Mouse (Mus musculus): Measurements from ENCODE around the gene Kif16b. TPM values are rescaled to one million over a fixed set of nuclear protein-coding genes. Genes with fewer than 3 reads are reported as not detected.

Gene Kif16b
- polyA plus RNA-seq, 1 experiment from 2014 or later, result 10.1 TPM

GRCm38 (mm10) chr2:142629523-142630312, 271.6 kb downstream of the Kif16b start:
- Histone ChIP-seq H3K9ac (no peak overlapping the region), H3K4me1 (no peaks in the 10 kb centered on the region), H3K27me3 (no peaks in the 10 kb centered on the region), H3K4me3 (no peak overlapping the region), H3K36me3 (no peaks in the 10 kb centered on the region), H3K27ac (no peak overlapping the region), H3K4me2 (no peak overlapping the region), H3K9me3 (no peaks in the 10 kb centered on the region)
- 55% methylated on average over 2 of the region's 2 CpGs for WGBS
- no peak for ATAC-seq (ENCODE audit: insufficient number of reproducible peaks, low FRiP score, low TSS enrichment, low read depth)

DNA sequence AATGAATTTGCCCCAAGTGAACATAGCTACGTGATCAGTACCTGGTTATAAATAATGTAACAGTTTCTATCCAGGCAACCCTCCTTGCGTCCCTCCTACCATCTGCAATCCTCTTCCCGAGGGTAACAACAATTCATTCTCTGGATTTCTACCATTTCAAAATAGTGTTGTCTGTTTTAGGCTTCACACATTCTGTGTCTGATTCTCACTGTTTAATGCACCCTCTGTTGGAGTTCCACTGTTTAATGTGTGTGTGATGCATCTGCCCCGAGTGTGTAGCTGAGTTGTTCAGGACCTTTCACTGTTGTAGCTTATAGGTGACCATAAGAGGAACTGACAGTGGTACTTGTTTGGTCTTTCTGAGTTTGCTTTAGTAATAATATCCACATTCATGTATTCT, 275.6 kb downstream of the Kif16b start:
- H3K27me3 ChIP-seq, result no peaks in the 10 kb centered on the region
- H3K4me3 ChIP-seq, result no peak overlapping the region
- no peak overlapping the region for H3K4me2 ChIP-seq
- ATAC-seq (ENCODE audit: insufficient number of reproducible peaks, low FRiP score, low TSS enrichment, low read depth), result no peak
- 80% methylated on average over 4 of the region's 4 CpGs for WGBS
- H3K9ac ChIP-seq, result no peak overlapping the region
- H3K4me1 ChIP-seq, result no peaks in the 10 kb centered on the region
- no peak overlapping the region for H3K27ac ChIP-seq
- no peaks in the 10 kb centered on the region for H3K9me3 ChIP-seq
- H3K36me3 ChIP-seq, result no peaks in the 10 kb centered on the region

DNA sequence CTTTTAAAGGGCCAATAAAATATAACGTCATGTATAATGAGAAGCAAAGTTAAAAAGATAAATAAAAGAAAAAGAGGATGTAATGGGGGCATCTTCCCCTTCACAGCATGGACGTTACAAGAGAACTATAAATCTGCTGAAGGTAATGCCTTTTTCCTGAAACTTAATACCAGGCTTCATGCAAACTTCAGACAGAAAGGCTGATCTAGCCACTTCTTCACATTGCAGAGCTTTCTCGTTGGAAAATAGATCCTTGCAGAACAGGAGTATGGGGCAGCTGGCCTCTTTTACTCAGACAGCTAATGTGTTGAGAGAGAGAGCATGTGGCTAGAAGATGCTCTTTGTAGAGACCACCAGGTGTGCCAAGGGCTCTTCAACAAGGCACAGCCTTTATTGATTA, 276.2 kb downstream of the Kif16b start:
- Histone ChIP-seq H3K4me2 (no peak overlapping the region), H3K9me3 (no peaks in the 10 kb centered on the region), H3K4me3 (no peak overlapping the region), H3K4me1 (no peaks in the 10 kb centered on the region), H3K9ac (no peak overlapping the region), H3K27me3 (no peaks in the 10 kb centered on the region), H3K27ac (no peak overlapping the region), H3K36me3 (no peaks in the 10 kb centered on the region)
- no peak for ATAC-seq (ENCODE audit: insufficient number of reproducible peaks, low FRiP score, low TSS enrichment, low read depth)
- 20% methylated on average over 3 of the region's 3 CpGs for WGBS

GRCm38 (mm10) chr2:142624254-142624653, 277.1 kb downstream of the Kif16b start:
- H3K4me3 ChIP-seq, result no peak overlapping the region
- no peak overlapping the region for H3K9ac ChIP-seq
- H3K27ac ChIP-seq, result no peak overlapping the region
- no peaks in the 10 kb centered on the region for H3K27me3 ChIP-seq
- H3K4me1 ChIP-seq, result no peaks in the 10 kb centered on the region
- H3K36me3 ChIP-seq, result peaks cover 2% of the 10 kb centered on the region; the same call in 1 of the 2 replicates
- ATAC-seq (ENCODE audit: insufficient number of reproducible peaks, low FRiP score, low TSS enrichment, low read depth), result no peak
- 81% methylated on average over 2 of the region's 2 CpGs for WGBS
- H3K9me3 ChIP-seq, result no peaks in the 10 kb centered on the region
- no peak overlapping the region for H3K4me2 ChIP-seq

GRCm38 (mm10) chr2:142621152-142621551, 280.2 kb downstream of the Kif16b start:
- Histone ChIP-seq H3K9me3 (no peaks in the 10 kb centered on the region), H3K4me1 (no peaks in the 10 kb centered on the region), H3K27ac (no peak overlapping the region), H3K9ac (no peak overlapping the region), H3K4me2 (no peak overlapping the region), H3K4me3 (no peak overlapping the region), H3K27me3 (no peaks in the 10 kb centered on the region), H3K36me3 (peaks cover 3% of the 10 kb centered on the region; the same call in 1 of the 2 replicates)
- no peak for ATAC-seq (ENCODE audit: insufficient number of reproducible peaks, low FRiP score, low TSS enrichment, low read depth)
- 91% methylated on average over 4 of the region's 4 CpGs for WGBS

DNA sequence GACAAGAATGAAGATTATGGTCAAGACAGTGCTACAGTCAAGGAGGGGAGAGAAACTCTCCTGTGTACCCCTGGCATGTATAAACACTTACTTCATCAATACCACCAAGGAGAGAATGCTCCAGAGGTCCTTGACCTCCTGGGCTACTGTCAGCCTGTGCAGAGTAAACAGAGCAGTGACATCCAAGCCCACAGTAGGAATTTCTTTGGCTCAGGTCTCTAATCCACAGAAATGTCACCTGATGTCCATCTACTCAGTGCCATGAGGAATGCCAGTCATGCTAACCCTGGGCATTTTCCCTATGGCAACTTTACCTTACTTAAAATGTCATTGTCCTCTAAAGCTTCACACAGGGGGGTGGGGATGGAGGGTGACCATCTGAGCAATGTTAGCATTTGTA, 281.4 kb downstream of the Kif16b start:
- Histone ChIP-seq H3K36me3 (peaks cover 3% of the 10 kb centered on the region; the same call in 1 of the 2 replicates), H3K9ac (no peak overlapping the region), H3K4me3 (no peak overlapping the region), H3K4me1 (no peaks in the 10 kb centered on the region), H3K27ac (no peak overlapping the region), H3K4me2 (no peak overlapping the region), H3K27me3 (no peaks in the 10 kb centered on the region), H3K9me3 (no peaks in the 10 kb centered on the region)
- no peak for ATAC-seq (ENCODE audit: insufficient number of reproducible peaks, low FRiP score, low TSS enrichment, low read depth)

GRCm38 (mm10) chr2:142614535-142614934, 286.8 kb downstream of the Kif16b start:
- Histone ChIP-seq H3K4me1 (0 out of 2 replicates have a peak, but pooled peaks cover 3% of the 10 kb centered on the region), H3K27ac (no peak overlapping the region; the same call in 1 of the 2 replicates), H3K9ac (no peak overlapping the region), H3K36me3 (peaks cover 3% of the 10 kb centered on the region; the same call in 1 of the 2 replicates), H3K4me2 (no peak overlapping the region), H3K27me3 (no peaks in the 10 kb centered on the region), H3K4me3 (no peak overlapping the region), H3K9me3 (no peaks in the 10 kb centered on the region)
- ATAC-seq (ENCODE audit: insufficient number of reproducible peaks, low FRiP score, low TSS enrichment, low read depth), result no peak
- WGBS, result 21% methylated on average over 5 of the region's 5 CpGs

- 27% methylated on average over 5 of the region's 5 CpGs for WGBS
- H3K27me3 ChIP-seq, result no peaks in the 10 kb centered on the region
- H3K27ac ChIP-seq, result no peak overlapping the region
- peaks cover 8% of the 10 kb centered on the region for H3K4me1 ChIP-seq
- H3K9ac ChIP-seq, result no peak overlapping the region
- H3K9me3 ChIP-seq, result no peaks in the 10 kb centered on the region
- H3K4me3 ChIP-seq, result no peak overlapping the region
- no peak overlapping the region for H3K4me2 ChIP-seq
- ATAC-seq (ENCODE audit: insufficient number of reproducible peaks, low FRiP score, low TSS enrichment, low read depth), result no peak
- H3K36me3 ChIP-seq, result no peaks in the 10 kb centered on the region
Observed at GRCm38 (mm10) chr2:142612359-142612953, 288.9 kb downstream of the Kif16b start.

DNA sequence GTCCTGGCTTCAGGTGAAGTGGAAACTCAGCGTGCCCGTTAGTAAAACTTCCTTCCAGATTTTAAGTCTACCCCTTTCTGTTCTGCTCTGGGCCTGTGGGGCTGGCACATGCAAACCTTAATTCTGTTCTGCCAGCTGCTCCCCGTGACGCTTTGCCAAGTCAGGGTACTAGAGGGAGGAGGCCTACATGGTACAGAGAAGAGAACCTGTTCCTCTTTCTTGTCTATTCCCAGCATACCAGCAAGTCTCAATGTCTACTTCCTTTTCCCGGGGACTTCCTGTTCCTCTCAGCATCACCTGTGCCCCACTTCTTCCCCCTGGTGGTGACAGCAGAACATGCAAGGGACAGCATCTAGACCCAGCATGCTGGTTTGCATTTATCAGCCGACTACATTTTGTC, 290.2 kb downstream of the Kif16b start:
- H3K4me1 ChIP-seq, result peaks cover 8% of the 10 kb centered on the region
- 77% methylated on average over 6 of the region's 6 CpGs for WGBS
- H3K9me3 ChIP-seq, result no peaks in the 10 kb centered on the region
- no peak for ATAC-seq (ENCODE audit: insufficient number of reproducible peaks, low FRiP score, low TSS enrichment, low read depth)
- no peaks in the 10 kb centered on the region for H3K27me3 ChIP-seq
- no peaks in the 10 kb centered on the region for H3K36me3 ChIP-seq
- H3K27ac ChIP-seq, result no peak overlapping the region
- H3K9ac ChIP-seq, result no peak overlapping the region
- no peak overlapping the region for H3K4me3 ChIP-seq
- H3K4me2 ChIP-seq, result no peak overlapping the region

DNA sequence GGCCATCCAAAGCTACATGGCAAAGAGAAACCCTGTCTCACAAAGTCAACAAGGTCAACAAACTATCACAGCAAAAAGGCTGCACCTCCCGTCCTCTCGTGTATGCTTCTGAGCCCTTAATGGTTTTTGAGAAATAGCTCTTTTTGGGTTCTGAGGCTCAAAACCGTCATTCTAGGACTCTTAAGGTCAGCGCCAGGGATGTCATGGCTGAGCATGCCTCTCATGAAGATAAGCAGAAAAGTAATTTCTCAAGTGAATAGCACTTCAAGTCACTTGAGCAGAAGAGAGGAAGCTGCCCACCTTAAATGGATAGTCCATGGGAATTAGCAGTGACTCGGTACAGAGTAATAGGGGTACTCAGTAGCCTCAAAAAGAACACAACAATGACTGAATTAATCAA, 291.1 kb downstream of the Kif16b start:
- no peak overlapping the region for H3K9ac ChIP-seq
- WGBS, result 90% methylated on average over 5 of the region's 5 CpGs
- no peaks in the 10 kb centered on the region for H3K27me3 ChIP-seq
- no peaks in the 10 kb centered on the region for H3K36me3 ChIP-seq
- peaks cover 8% of the 10 kb centered on the region for H3K4me1 ChIP-seq
- H3K4me2 ChIP-seq, result no peak overlapping the region
- no peak overlapping the region for H3K4me3 ChIP-seq
- H3K9me3 ChIP-seq, result no peaks in the 10 kb centered on the region
- no peak for ATAC-seq (ENCODE audit: insufficient number of reproducible peaks, low FRiP score, low TSS enrichment, low read depth)
- no peak overlapping the region for H3K27ac ChIP-seq

DNA sequence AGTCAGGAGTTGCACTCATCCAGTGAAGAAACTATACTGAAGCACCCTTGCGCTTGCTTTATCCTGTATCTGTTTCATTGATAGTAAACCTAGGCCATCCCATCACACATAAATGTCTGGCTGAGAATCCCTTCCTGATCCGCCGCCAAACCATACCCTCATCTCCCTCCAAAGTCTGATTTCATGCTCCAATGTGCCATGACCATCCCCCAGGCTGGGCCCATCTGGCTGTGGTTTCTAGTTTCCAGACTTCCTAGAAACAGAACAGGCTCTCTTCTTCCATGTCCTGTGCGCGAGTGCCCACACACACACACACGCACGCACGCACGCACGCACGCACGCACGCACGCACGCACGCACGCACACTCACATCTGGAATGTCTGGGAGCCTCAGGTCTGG, 292.6 kb downstream of the Kif16b start:
- H3K36me3 ChIP-seq, result no peaks in the 10 kb centered on the region
- no peak for ATAC-seq (ENCODE audit: insufficient number of reproducible peaks, low FRiP score, low TSS enrichment, low read depth)
- H3K27ac ChIP-seq, result no peak overlapping the region
- H3K4me3 ChIP-seq, result no peak overlapping the region
- H3K27me3 ChIP-seq, result no peaks in the 10 kb centered on the region
- H3K4me2 ChIP-seq, result no peak overlapping the region
- H3K9me3 ChIP-seq, result no peaks in the 10 kb centered on the region
- no peak overlapping the region for H3K9ac ChIP-seq
- WGBS, result 77% methylated on average over 17 of the region's 17 CpGs
- peaks cover 8% of the 10 kb centered on the region for H3K4me1 ChIP-seq

GRCm38 (mm10) chr2:142604762-142605161, 296.6 kb downstream of the Kif16b start:
- H3K36me3 ChIP-seq, result no peaks in the 10 kb centered on the region
- no peak for ATAC-seq (ENCODE audit: insufficient number of reproducible peaks, low FRiP score, low TSS enrichment, low read depth)
- no peaks in the 10 kb centered on the region for H3K9me3 ChIP-seq
- no peak overlapping the region for H3K27ac ChIP-seq
- H3K27me3 ChIP-seq, result no peaks in the 10 kb centered on the region
- no peak overlapping the region for H3K4me2 ChIP-seq
- no peak overlapping the region for H3K9ac ChIP-seq
- no peak overlapping the region for H3K4me3 ChIP-seq
- peaks cover 5% of the 10 kb centered on the region for H3K4me1 ChIP-seq
- WGBS, result 70% methylated on average over 4 of the region's 4 CpGs

Measured in limb, embryonic 15.5 days (tissue).